Mouse (Mus musculus) heart, postnatal 0 days (tissue): ENCODE results near the gene Ubash3b.

Experiments
- CTCF ChIP-seq: IDR thresholded peaks from 2 replicates; pipeline ENCODE4 v1.5.1; 2016; ENCODE audit warnings: antibody characterized with exemption, control low read depth, low read depth
- EP300 ChIP-seq: IDR thresholded peaks from 2 replicates; pipeline ENCODE4 v1.6.1; 2016; ENCODE audit warnings: antibody characterized with exemption, low read depth

GRCm38 (mm10) chr9:41071906-41072511 is 89.5 kb downstream of the Ubash3b start:
- TF ChIP-seq CTCF: no peak
- TF ChIP-seq EP300: no peak
